Mouse (Mus musculus): Measurements from ENCODE around the gene B430218F22Rik. TPM values are rescaled to one million over a fixed set of nuclear protein-coding genes. Genes with fewer than 3 reads are reported as not detected.
"Not testable (repeated sequence)": the region's sequence is repeated elsewhere in the genome, so short reads cannot be mapped to it uniquely, and the experiment has no call there.

B430218F22Rik gene
- not detected for total RNA-seq (2021)

- intact Hi-C loops (cut with DNase I): no loop called here
- DNase-seq: peak; percentile 97 to 98
These were observed at the start of gene B430218F22Rik, which contains the start of gene Mrps30 for GRCm38 (mm10) chr13:118386511-118387447. TSS of gene B430218F22Rik (plus strand) at chr13:118386630. TSS of gene Mrps30 (minus strand) at chr13:118387252.

- peak; percentile 8 to 21 for DNase-seq
- intact Hi-C loops (cut with DNase I): loop anchor here (5.0 kb wide), 1 partner anchor 748 kb away; the partner anchor contains the start of gene Hcn1
These were observed 36.2 kb upstream of the B430218F22Rik start for GRCm38 (mm10) chr13:118350257-118350656.

- intact Hi-C loops (cut with DNase I): loop anchor here (5.0 kb wide), 1 partner anchor 749 kb away; the partner anchor contains the start of gene Hcn1
- no peak for DNase-seq
These were observed 35.6 kb upstream of the B430218F22Rik start for GRCm38 (mm10) chr13:118350870-118351269.

GRCm38 (mm10) chr13:118363342-118363741 lies 23.1 kb upstream of the B430218F22Rik start:
- DNase-seq: no peak
- intact Hi-C loops (cut with DNase I): no loop called here

- no peak for DNase-seq
- intact Hi-C loops (cut with DNase I): no loop called here
These were observed 20.7 kb upstream of the B430218F22Rik start for GRCm38 (mm10) chr13:118365774-118366173.

GRCm38 (mm10) chr13:118372871-118373270 lies 13.6 kb upstream of the B430218F22Rik start:
- DNase-seq: no peak
- intact Hi-C loops (cut with DNase I): no loop called here

- intact Hi-C loops (cut with DNase I): no loop called here
- peak; percentile 30 to 68 for DNase-seq
These were observed 7.3 kb upstream of the B430218F22Rik start for GRCm38 (mm10) chr13:118379155-118379554.

- intact Hi-C loops (cut with DNase I): no loop called here
- DNase-seq: no peak
These were observed 6.0 kb upstream of the B430218F22Rik start for GRCm38 (mm10) chr13:118380381-118380780.

- DNase-seq; intact Hi-C loops (cut with DNase I): not testable (repeated sequence)
These were observed 995 bp downstream of the B430218F22Rik start for GRCm38 (mm10) chr13:118387448-118387801.

GRCm38 (mm10) chr13:118395803-118396202 lies 9.4 kb downstream of the B430218F22Rik start:
- DNase-seq: no peak
- intact Hi-C loops (cut with DNase I): no loop called here

- intact Hi-C loops (cut with DNase I): loop anchor here (5.0 kb wide), 1 partner anchor 197 kb away; no protein-coding TSS in a partner anchor
These were observed 13.9 kb downstream of the B430218F22Rik start for GRCm38 (mm10) chr13:118400340-118400739.

GRCm38 (mm10) chr13:118403544-118403943 lies 17.1 kb downstream of the B430218F22Rik start:
- intact Hi-C loops (cut with DNase I): loop anchor here (1.0 to 5.0 kb wide), 3 partner anchors 194 to 961 kb away; no protein-coding TSS in a partner anchor
- peak in 1 of 2 experiments; percentile 5 for DNase-seq

More at GRCm38 (mm10) chr13:118400340-118400739, 13.9 kb downstream of the B430218F22Rik start:
- DNase-seq: no peak

GRCm38 (mm10) chr13:118411297-118411992 lies 25.0 kb downstream of the B430218F22Rik start:
- no peak for DNase-seq
- intact Hi-C loops (cut with DNase I): no loop called here

GRCm38 (mm10) chr13:118418163-118418562 lies 31.7 kb downstream of the B430218F22Rik start:
- intact Hi-C loops (cut with DNase I): no loop called here
- no peak for DNase-seq

- DNase-seq: no peak
These were observed 34.0 kb downstream of the B430218F22Rik start for GRCm38 (mm10) chr13:118420408-118420807.

GRCm38 (mm10) chr13:118420847-118421246 lies 34.4 kb downstream of the B430218F22Rik start:
- intact Hi-C loops (cut with DNase I): no loop called here
- DNase-seq: no peak

More at GRCm38 (mm10) chr13:118420408-118420807, 34.0 kb downstream of the B430218F22Rik start:
- intact Hi-C loops (cut with DNase I): no loop called here

Other genes starting within 250 kb of the B430218F22Rik start
- gene Mrps30, start 622 bp downstream of the B430218F22Rik start, total RNA-seq (2021): 10 to 100 TPM; 23.9 to 24.4 TPM